Mouse (Mus musculus): ENCODE results near the gene Patl1. TPM values are rescaled to one million over a fixed set of nuclear protein-coding genes. Genes with fewer than 3 reads are reported as not detected.

The Patl1 gene
- total and polyA plus RNA-seq, 3 experiments, result 5.4 to 33.5 TPM; not detected in 1

GRCm38 (mm10) chr19:11957846-11958245 is 45.6 kb downstream of the Patl1 start:
- Histone ChIP-seq H3K79me2 (ENCODE audit: control insufficient read depth, insufficient read depth, low read length, poor library complexity) (no peaks in the 10 kb centered on the region), H3K9ac (ENCODE audit: control insufficient read depth, low read depth, low read length, poor library complexity, severe bottlenecking) (peak overlapping the region; percentile 59), H3K4me1 (ENCODE audit: control insufficient read depth in 1 of 2, insufficient read depth in 2 of 2, low read length in 2 of 2) (peaks cover 0 to 7% of the 10 kb centered on the region in 2 experiments; a peak in 2 of 4 replicates), H3K4me3 (ENCODE audit: control insufficient read depth in 1 of 2, insufficient read depth in 1 of 2, low read depth in 2 of 2, low read length in 2 of 2) (no peak overlapping the region), H3K9me3 (replicated peaks; ENCODE audit: insufficient read depth, low read length) (no peaks in the 10 kb centered on the region), H3K27me3 (ENCODE audit: control insufficient read depth in 1 of 2, insufficient read depth in 2 of 2, low read length in 2 of 2) (peaks cover 0 to 2% of the 10 kb centered on the region in 2 experiments; a peak in 1 of 4 replicates), H3K36me3 (ENCODE audit: control insufficient read depth in 1 of 2, insufficient read depth in 2 of 2, low read length in 2 of 2) (peaks cover 0 to 6% of the 10 kb centered on the region in 2 experiments; a peak in 2 of 4 replicates), H3K27ac (ENCODE audit: control insufficient read depth, low read depth, low read length) (peak overlapping the region; percentile 78)
- peak; percentile 17 for DNase-seq (ENCODE audit: low read depth, low spot score)
- TF ChIP-seq MAZ (IDR thresholded peaks at IDR 0.05; ENCODE audit: low read depth, low read length) (no peak), MAFK (IDR thresholded peaks at IDR 0.05; ENCODE audit: borderline replicate concordance, low read depth, low read length) (no peak), POLR2A (IDR thresholded peaks at IDR 0.05; ENCODE audit: control insufficient read depth in 1 of 2, insufficient read depth in 1 of 2, low read depth in 1 of 2, low read length in 2 of 2, poor library complexity in 1 of 2) (no peak), JUND (IDR thresholded peaks at IDR 0.05; ENCODE audit: low read depth, low read length) (no peak)

- H3K4me1 ChIP-seq (ENCODE audit: control insufficient read depth in 1 of 2, insufficient read depth in 2 of 2, low read length in 2 of 2), result peaks cover 0 to 11% of the 10 kb centered on the region in 2 experiments; a peak in 2 of 4 replicates
- H3K27ac ChIP-seq (ENCODE audit: control insufficient read depth, low read depth, low read length), result no peak overlapping the region
- peaks cover 0 to 11% of the 10 kb centered on the region in 2 experiments; a peak in 2 of 4 replicates for H3K36me3 ChIP-seq (ENCODE audit: control insufficient read depth in 1 of 2, insufficient read depth in 2 of 2, low read length in 2 of 2)
- H3K9ac ChIP-seq (ENCODE audit: control insufficient read depth, low read depth, low read length, poor library complexity, severe bottlenecking), result peak overlapping the region; percentile 72; the same call in 1 of the 2 replicates
- peaks cover 26% of the 10 kb centered on the region for H3K79me2 ChIP-seq (ENCODE audit: control insufficient read depth, insufficient read depth, low read length, poor library complexity)
- H3K4me3 ChIP-seq (ENCODE audit: control insufficient read depth in 1 of 2, insufficient read depth in 1 of 2, low read depth in 2 of 2, low read length in 2 of 2), result peak overlapping the region in 1 of 2 experiments; percentile 53; a peak in 1 of 4 replicates
- DNase-seq (ENCODE audit: low read depth, low spot score), result peak; percentile 51
- TF ChIP-seq EP300 (IDR thresholded peaks at IDR 0.05; ENCODE audit: low read depth in 1 of 2, low read length in 2 of 2) (no peak), POLR2AphosphoS2 (IDR thresholded peaks at IDR 0.05; ENCODE audit: low read length) (no peak), CTCF (IDR thresholded peaks at IDR 0.05 in 2 of 3, conservative IDR thresholded peaks at IDR 0.05 in 1 of 3; ENCODE audit: control insufficient read depth in 1 of 3, insufficient read depth in 1 of 3, low read depth in 2 of 3, low read length in 3 of 3, poor library complexity in 1 of 3, severe bottlenecking in 1 of 3) (peak; percentile 16 to 52 (median 42); a peak in 4 of 6 replicates), MYC (IDR thresholded peaks at IDR 0.05; ENCODE audit: low read depth, low read length) (no peak), TBP (IDR thresholded peaks at IDR 0.05; ENCODE audit: low read depth, low read length) (no peak), JUND (IDR thresholded peaks at IDR 0.05; ENCODE audit: low read depth, low read length) (no peak), SMC3 (IDR thresholded peaks at IDR 0.05; ENCODE audit: low read depth, low read length) (peak; percentile 48), USF2 (IDR thresholded peaks at IDR 0.05; ENCODE audit: borderline replicate concordance in 1 of 2, insufficient read depth in 1 of 2, low read depth in 1 of 2, low read length in 2 of 2) (no peak), ELF1 (IDR thresholded peaks at IDR 0.05; ENCODE audit: low read depth, low read length) (no peak), RAD21 (IDR thresholded peaks at IDR 0.05; ENCODE audit: low read depth, low read length) (peak; percentile 21), CHD1 (IDR thresholded peaks at IDR 0.05; ENCODE audit: low read depth, low read length) (0 out of 2 replicates have a peak, but pooled peaks have one; percentile 49), MXI1 (IDR thresholded peaks at IDR 0.05; ENCODE audit: low read depth, low read length) (no peak), BHLHE40 (IDR thresholded peaks at IDR 0.05; ENCODE audit: borderline replicate concordance, low read depth, low read length) (no peak), HCFC1 (IDR thresholded peaks at IDR 0.05; ENCODE audit: low read depth, low read length) (no peak), ZMIZ1 (IDR thresholded peaks at IDR 0.05; ENCODE audit: low read depth, low read length) (no peak), NRF1 (IDR thresholded peaks at IDR 0.05; ENCODE audit: insufficient read depth, low read depth, low read length, poor library complexity, severe bottlenecking) (no peak), ZKSCAN1 (IDR thresholded peaks at IDR 0.05; ENCODE audit: low read depth, low read length) (no peak), GATA1 (IDR thresholded peaks at IDR 0.05; ENCODE audit: low read depth, low read length) (no peak), MAZ (IDR thresholded peaks at IDR 0.05; ENCODE audit: low read depth, low read length) (no peak), ZNF384 (IDR thresholded peaks at IDR 0.05; ENCODE audit: low read depth, low read length) (no peak), ZC3H11A (IDR thresholded peaks at IDR 0.05; ENCODE audit: low read depth, low read length) (no peak)
- H3K27me3 ChIP-seq (ENCODE audit: control insufficient read depth in 1 of 2, insufficient read depth in 2 of 2, low read length in 2 of 2), result no peaks in the 10 kb centered on the region
- H3K9me3 ChIP-seq (replicated peaks; ENCODE audit: insufficient read depth, low read length), result no peaks in the 10 kb centered on the region
Measured at GRCm38 (mm10) chr19:11964266-11964665, 52.1 kb downstream of the Patl1 start.
